In the genomic region with DNA sequence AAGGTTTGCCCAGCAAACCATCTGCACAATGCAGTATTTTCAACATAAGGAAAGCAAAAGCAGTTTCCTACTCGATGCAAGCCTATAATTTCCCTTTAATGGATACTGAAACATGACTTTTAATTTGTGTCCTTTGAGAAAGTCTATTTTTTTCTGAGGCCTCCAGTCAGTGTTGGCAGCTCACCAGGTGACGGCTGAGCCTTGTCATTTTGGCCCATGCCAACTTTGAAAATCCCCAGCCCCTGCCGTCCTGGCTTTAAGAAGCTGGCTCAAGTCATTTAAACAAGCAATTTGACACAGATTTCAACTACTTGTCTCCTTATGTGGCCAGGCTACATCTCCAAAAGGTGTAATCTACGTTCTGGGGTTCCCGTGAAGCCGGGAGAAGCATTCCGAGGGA, we compare ENCODE assay signal across 12 mouse cellular contexts.
DNase-seq lines count a peak whose midpoint lies in the region; ATAC-seq and TF ChIP-seq lines count a peak whose summit lies in the region.
"Had no signal": no experiment of that assay in that cellular context is flagged by ENCODE, and none has a peak within 500 bp of the region (broad histone marks: within the 10 kb centered on the region; RNA-seq: fewer than 3 reads in every experiment).

No protein-coding gene starts in this region.

- H3K9ac ChIP-seq in heart, postnatal 0 days (replicated peaks; ENCODE audit: low read depth, low read length) = no peak overlapping the region

- H3K27me3 ChIP-seq in heart, postnatal 0 days (ENCODE audit: control insufficient read depth, insufficient read depth, low read length) = no peaks in the 10 kb centered on the region
- no peaks in the 10 kb centered on the region for H3K27me3 ChIP-seq in heart, embryonic 10.5 days (ENCODE audit: insufficient read depth, poor library complexity, severe bottlenecking)

- H3K4me3 ChIP-seq in heart, postnatal 0 days (ENCODE audit: low read depth, low read length) = peak overlapping the region; percentile 6; the same call in 1 of the 2 replicates
- no peak overlapping the region for H3K4me3 ChIP-seq in heart, embryonic 10.5 days

- 38% methylated on average over 7 of the region's 7 CpGs for WGBS in heart, postnatal 0 days
- WGBS in heart, embryonic 10.5 days = 64% methylated on average over 7 of the region's 7 CpGs

- TF ChIP-seq EP300 in heart, postnatal 0 days (IDR thresholded peaks at IDR 0.05; ENCODE audit: low read depth) = no peak

- H3K4me1 ChIP-seq in heart, postnatal 0 days (ENCODE audit: control insufficient read depth, insufficient read depth) = 0 out of 2 replicates have a peak, but pooled peaks cover 4% of the 10 kb centered on the region
- peaks cover 5% of the 10 kb centered on the region; the same call in 1 of the 2 replicates for H3K4me1 ChIP-seq in heart, embryonic 10.5 days

- H3K4me2 ChIP-seq in heart, postnatal 0 days (ENCODE audit: low read depth, low read length) = peak overlapping the region; percentile 39; the same call in 1 of the 2 replicates

- no peaks in the 10 kb centered on the region for H3K36me3 ChIP-seq in heart, postnatal 0 days (replicated peaks; ENCODE audit: control insufficient read depth, insufficient read depth, low read length)
- no peaks in the 10 kb centered on the region for H3K36me3 ChIP-seq in heart, embryonic 10.5 days
- H3K36me3 ChIP-seq: G1E had no signal

- H3K27ac ChIP-seq in heart, postnatal 0 days (ENCODE audit: low read depth) = no peak overlapping the region
- H3K27ac ChIP-seq in heart, embryonic 10.5 days = no peak overlapping the region

- intact Hi-C loops in heart, postnatal 14 days (cut with DNase I) = no loop called here

- H3K9me3 ChIP-seq in heart, postnatal 0 days (replicated peaks; ENCODE audit: control insufficient read depth, low read length) = no peaks in the 10 kb centered on the region
- H3K9me3 ChIP-seq in heart, embryonic 10.5 days = no peaks in the 10 kb centered on the region

- no peak for TF ChIP-seq CTCF in heart, postnatal 0 days (IDR thresholded peaks at IDR 0.05; ENCODE audit: low read depth)

- no peak for ATAC-seq in heart, postnatal 0 days (ENCODE audit: insufficient read depth, low read depth)

- DNase-seq in cerebellum, adult 18-20 months = peak; percentile 20 to 21
- no peak for DNase-seq in cerebellum, adult 9-11 months
- DNase-seq in heart, postnatal 0 days (ENCODE audit: low spot score) = peak; percentile 11
- no peak for DNase-seq in heart, embryonic 10.5 days (ENCODE audit: low spot score)
- peak; percentile 2 for DNase-seq in lung, postnatal 36 days
- DNase-seq in lung, adult 18-20 months = no peak
- DNase-seq in heart, postnatal 14 days = peak; percentile 4 to 26
- no peak for DNase-seq in neural tube, embryonic 10.5 days (ENCODE audit: extremely low spot score, low spot score)
- DNase-seq: kidney, adult 8-10 months; layer of hippocampus, adult 9-11 months; thymus, postnatal 25 days had no signal

Comparison
In these comparisons a context has a peak if more than half of its experiments do, and no peak if none do; other contexts are left out.
1. DNase-seq: peak in cerebellum, adult 18-20 months (2 of 2), heart, postnatal 0 days (single experiment), lung, postnatal 36 days (single experiment) and heart, postnatal 14 days (2 of 2); none in cerebellum, adult 9-11 months (single experiment), heart, embryonic 10.5 days (single experiment), lung, adult 18-20 months (0 of 2) and neural tube, embryonic 10.5 days (single experiment).